Mouse (Mus musculus): Measurements from ENCODE around the gene Mtif3. TPM values are rescaled to one million over a fixed set of nuclear protein-coding genes. Genes with fewer than 3 reads are reported as not detected.

The Mtif3 gene
- polyA plus RNA-seq, 1 experiment from 2014 or later = 24.8 TPM

DNA sequence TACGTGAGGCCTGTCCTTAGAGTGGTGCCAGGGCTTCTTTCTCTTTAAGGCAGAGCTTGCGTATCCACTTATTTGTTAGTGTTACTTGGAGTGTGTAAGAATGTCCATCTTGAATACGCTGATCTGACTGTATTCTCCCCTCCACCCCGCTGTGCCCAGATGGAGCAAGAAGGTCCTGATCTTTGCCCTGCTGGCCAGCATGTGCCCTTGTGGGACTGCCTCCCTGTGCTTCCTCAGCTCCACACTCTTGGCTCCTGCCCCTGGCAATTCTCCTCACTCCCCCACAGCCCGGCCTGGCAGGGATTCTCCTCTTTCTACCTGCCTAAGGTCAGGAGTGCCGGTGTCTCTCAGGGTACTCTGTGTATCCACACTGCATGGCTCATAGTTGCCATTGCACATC lies 17.8 kb upstream of the Mtif3 start:
- Histone ChIP-seq H3K27me3 (peaks cover 36% of the 10 kb centered on the region), H3K9me3 (replicated peaks) (no peaks in the 10 kb centered on the region), H3K4me3 (replicated peaks) (no peak overlapping the region), H3K9ac (no peak overlapping the region), H3K27ac (no peak overlapping the region), H3K4me2 (no peak overlapping the region), H3K4me1 (no peaks in the 10 kb centered on the region), H3K36me3 (no peaks in the 10 kb centered on the region)
- no peak for ATAC-seq (replicated peaks; ENCODE audit: low FRiP score)
- 85% methylated on average over 6 of the region's 6 CpGs for WGBS

DNA sequence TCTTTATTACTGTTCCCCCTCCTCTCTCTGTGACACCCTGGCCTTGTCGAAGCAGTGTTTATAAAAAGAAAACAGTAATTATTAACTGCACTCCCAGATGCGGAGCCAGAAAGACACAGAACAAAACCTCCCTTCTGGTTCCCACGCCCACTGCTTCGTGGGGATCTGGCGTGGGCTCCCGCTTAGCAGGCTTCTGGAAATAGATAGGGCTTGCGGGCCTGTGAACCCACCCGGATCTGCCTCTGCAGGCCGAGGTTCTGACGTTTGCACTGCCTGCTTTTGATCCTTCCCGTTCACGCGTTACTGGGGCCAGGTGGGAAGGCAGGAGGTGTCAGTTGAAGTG lies 11.2 kb upstream of the Mtif3 start:
- WGBS = 23% methylated on average over 13 of the region's 13 CpGs
- ATAC-seq (replicated peaks; ENCODE audit: low FRiP score) = peak; percentile 37; the same call in 1 of the 2 replicates

GRCm38 (mm10) chr5:146973858-146974780 lies 10.5 kb upstream of the Mtif3 start:
- H3K4me2 ChIP-seq = peak overlapping the region; percentile 27
- WGBS = 57% methylated on average over 25 of the region's 25 CpGs
- ATAC-seq (replicated peaks; ENCODE audit: low FRiP score) = peak; percentile 66
- no peak overlapping the region for H3K4me3 ChIP-seq (replicated peaks)
- H3K9ac ChIP-seq = no peak overlapping the region
- no peaks in the 10 kb centered on the region for H3K27me3 ChIP-seq
- H3K9me3 ChIP-seq (replicated peaks) = no peaks in the 10 kb centered on the region
- no peaks in the 10 kb centered on the region for H3K36me3 ChIP-seq
- H3K27ac ChIP-seq = peak overlapping the region; percentile 11
- peaks cover 22% of the 10 kb centered on the region for H3K4me1 ChIP-seq

More for the DNA sequence above, 11.2 kb upstream of the Mtif3 start:
- Histone ChIP-seq H3K4me3 (replicated peaks) (no peak overlapping the region), H3K9me3 (replicated peaks) (no peaks in the 10 kb centered on the region), H3K36me3 (no peaks in the 10 kb centered on the region), H3K27ac (no peak overlapping the region), H3K4me2 (peak overlapping the region; percentile 27), H3K4me1 (peaks cover 21% of the 10 kb centered on the region), H3K27me3 (no peaks in the 10 kb centered on the region), H3K9ac (no peak overlapping the region)

GRCm38 (mm10) chr5:146973353-146973752 lies 9.8 kb upstream of the Mtif3 start:
- no peak; the same call in 1 of the 2 replicates for ATAC-seq (replicated peaks; ENCODE audit: low FRiP score)
- H3K27ac ChIP-seq = no peak overlapping the region
- H3K4me1 ChIP-seq = peaks cover 26% of the 10 kb centered on the region
- H3K9me3 ChIP-seq (replicated peaks) = no peaks in the 10 kb centered on the region
- no peaks in the 10 kb centered on the region for H3K27me3 ChIP-seq
- no peak overlapping the region for H3K4me3 ChIP-seq (replicated peaks)
- 80% methylated on average over 9 of the region's 9 CpGs for WGBS
- H3K9ac ChIP-seq = no peak overlapping the region
- no peak overlapping the region for H3K4me2 ChIP-seq
- H3K36me3 ChIP-seq = no peaks in the 10 kb centered on the region

GRCm38 (mm10) chr5:146971776-146972561 lies 8.4 kb upstream of the Mtif3 start:
- Histone ChIP-seq H3K27me3 (no peaks in the 10 kb centered on the region), H3K4me1 (peaks cover 26% of the 10 kb centered on the region), H3K4me3 (replicated peaks) (no peak overlapping the region), H3K27ac (no peak overlapping the region), H3K4me2 (no peak overlapping the region), H3K9me3 (replicated peaks) (no peaks in the 10 kb centered on the region), H3K36me3 (no peaks in the 10 kb centered on the region), H3K9ac (no peak overlapping the region)
- 48% methylated on average over 10 of the region's 10 CpGs for WGBS
- ATAC-seq (replicated peaks; ENCODE audit: low FRiP score) = no peak

- 38% methylated on average over 13 of the region's 13 CpGs for WGBS
- ATAC-seq (replicated peaks; ENCODE audit: low FRiP score) = no peak
- Histone ChIP-seq H3K4me1 (peaks cover 17% of the 10 kb centered on the region), H3K4me2 (no peak overlapping the region), H3K4me3 (replicated peaks) (no peak overlapping the region), H3K36me3 (no peaks in the 10 kb centered on the region), H3K27ac (no peak overlapping the region), H3K9ac (no peak overlapping the region), H3K9me3 (replicated peaks) (no peaks in the 10 kb centered on the region), H3K27me3 (no peaks in the 10 kb centered on the region)
Observed at GRCm38 (mm10) chr5:146968695-146969393, 5.2 kb upstream of the Mtif3 start.

GRCm38 (mm10) chr5:146963937-146964278 lies 308 bp upstream of the Mtif3 start:
- H3K4me3 ChIP-seq (replicated peaks) = peak overlapping the region; percentile 98
- WGBS = 53% methylated on average over 8 of the region's 8 CpGs
- peak; percentile 22 for ATAC-seq (replicated peaks; ENCODE audit: low FRiP score)
- no peaks in the 10 kb centered on the region for H3K27me3 ChIP-seq
- H3K27ac ChIP-seq = no peak overlapping the region
- H3K4me2 ChIP-seq = peak overlapping the region; percentile 68
- H3K36me3 ChIP-seq = peaks cover 17% of the 10 kb centered on the region
- no peaks in the 10 kb centered on the region for H3K9me3 ChIP-seq (replicated peaks)
- 0 out of 2 replicates have a peak overlapping the region, but pooled peaks have one; percentile 31 for H3K9ac ChIP-seq
- peaks cover 12% of the 10 kb centered on the region for H3K4me1 ChIP-seq

DNA sequence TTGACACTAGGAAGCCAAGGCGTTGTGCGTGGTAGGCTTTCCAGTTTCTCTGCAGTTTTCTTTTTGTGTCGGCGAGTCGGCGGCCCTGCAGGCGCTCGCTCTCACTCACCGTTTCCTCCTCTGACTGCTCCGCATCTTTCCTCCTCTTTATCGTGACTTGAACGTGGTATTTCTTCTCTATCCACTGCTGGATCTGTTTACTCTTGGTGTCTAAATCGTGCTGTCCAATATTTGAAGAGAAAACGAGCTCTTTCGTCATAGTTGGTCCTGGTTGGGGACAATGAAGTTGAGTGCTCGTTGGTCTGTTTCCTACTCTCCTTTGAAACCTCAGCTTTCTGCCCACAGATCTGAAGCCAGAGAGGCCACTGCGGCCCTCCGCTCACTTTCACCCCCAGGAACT lies 6.9 kb downstream of the Mtif3 start:
- Histone ChIP-seq H3K4me2 (no peak overlapping the region), H3K9ac (no peak overlapping the region), H3K36me3 (peaks cover 89% of the 10 kb centered on the region), H3K27me3 (no peaks in the 10 kb centered on the region), H3K9me3 (replicated peaks) (no peaks in the 10 kb centered on the region), H3K27ac (no peak overlapping the region), H3K4me3 (replicated peaks) (no peak overlapping the region), H3K4me1 (no peaks in the 10 kb centered on the region)
- WGBS = 88% methylated on average over 18 of the region's 18 CpGs
- no peak for ATAC-seq (replicated peaks; ENCODE audit: low FRiP score)

DNA sequence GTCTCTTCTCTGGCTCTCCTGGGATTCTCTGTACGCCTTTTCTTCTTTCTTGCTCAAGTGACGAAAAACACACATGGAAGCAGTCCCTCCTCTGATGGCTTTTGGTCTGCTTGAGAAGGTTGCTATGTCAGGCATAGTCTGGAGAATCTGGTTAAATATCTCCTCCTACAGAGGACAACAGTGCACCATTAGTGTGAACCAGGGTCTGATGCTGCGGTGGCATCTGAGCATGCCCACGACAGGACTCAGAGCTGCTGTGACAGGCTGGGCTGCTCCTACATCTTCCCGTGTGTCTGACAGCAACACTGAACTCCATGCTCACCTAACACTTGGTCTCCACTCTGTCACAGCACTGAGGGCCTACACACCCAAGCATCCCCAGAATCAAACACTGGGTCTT lies 7.9 kb downstream of the Mtif3 start:
- H3K4me2 ChIP-seq = no peak overlapping the region
- no peak for ATAC-seq (replicated peaks; ENCODE audit: low FRiP score)
- peaks cover 94% of the 10 kb centered on the region for H3K36me3 ChIP-seq
- no peaks in the 10 kb centered on the region for H3K27me3 ChIP-seq
- no peaks in the 10 kb centered on the region for H3K9me3 ChIP-seq (replicated peaks)
- H3K9ac ChIP-seq = no peak overlapping the region
- H3K4me3 ChIP-seq (replicated peaks) = no peak overlapping the region
- H3K27ac ChIP-seq = no peak overlapping the region
- WGBS = 88% methylated on average over 5 of the region's 5 CpGs
- H3K4me1 ChIP-seq = no peaks in the 10 kb centered on the region

GRCm38 (mm10) chr5:146954576-146954975 lies 9.0 kb downstream of the Mtif3 start:
- no peaks in the 10 kb centered on the region for H3K9me3 ChIP-seq (replicated peaks)
- H3K4me2 ChIP-seq = no peak overlapping the region
- peaks cover 94% of the 10 kb centered on the region for H3K36me3 ChIP-seq
- no peak overlapping the region for H3K27ac ChIP-seq
- no peak overlapping the region for H3K4me3 ChIP-seq (replicated peaks)
- peaks cover 9% of the 10 kb centered on the region for H3K4me1 ChIP-seq
- no peak for ATAC-seq (replicated peaks; ENCODE audit: low FRiP score)
- no peaks in the 10 kb centered on the region for H3K27me3 ChIP-seq
- WGBS = 82% methylated on average over 7 of the region's 7 CpGs
- H3K9ac ChIP-seq = no peak overlapping the region

DNA sequence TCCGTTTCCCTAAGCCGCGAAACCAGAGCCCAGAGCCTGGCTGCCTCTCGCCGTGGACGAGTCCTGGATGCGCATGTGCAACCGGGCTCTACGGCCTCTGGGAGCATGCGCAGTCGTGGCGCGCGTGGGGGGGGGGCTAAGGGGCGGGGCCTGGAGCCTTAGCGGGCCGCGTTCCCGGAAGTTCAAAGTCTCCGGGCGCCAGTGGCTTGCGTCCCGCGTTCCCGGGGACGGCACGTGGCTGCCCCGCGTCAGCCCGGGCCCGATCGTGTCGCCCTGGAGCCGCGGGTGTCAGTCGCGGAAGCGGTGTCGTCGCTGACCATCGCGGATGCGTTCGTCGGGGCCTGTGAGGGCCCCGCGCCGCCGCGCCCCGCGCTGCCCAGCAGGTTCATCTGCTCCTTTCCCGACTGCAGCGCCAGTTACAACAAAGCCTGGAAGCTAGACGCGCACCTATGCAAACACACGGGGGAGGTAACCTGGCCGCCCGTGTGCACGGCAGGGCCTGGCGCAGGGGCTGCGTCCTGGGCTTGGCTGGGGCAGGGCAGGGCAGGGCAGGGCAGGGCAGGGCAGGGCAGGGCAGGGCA lies 15.0 kb downstream of the Mtif3 start, which contains the start of gene Gtf3a:
Gene Gtf3a (plus strand): TSS at position 150 of the 581 bp plus-strand sequence.
- Histone ChIP-seq H3K27me3 (no peaks in the 10 kb centered on the region), H3K4me3 (replicated peaks) (peak within 1 kb of the TSS; percentile 83), H3K4me2 (peak within 1 kb of the TSS; percentile 92), H3K9ac (peak within 1 kb of the TSS; percentile 88), H3K9me3 (replicated peaks) (no peaks in the 10 kb centered on the region), H3K27ac (peak within 1 kb of the TSS; percentile 90), H3K36me3 (peaks cover 36% of the 10 kb centered on the region), H3K4me1 (peaks cover 16% of the 10 kb centered on the region)
- WGBS = 0% methylated on average over 62 of the region's 62 CpGs
- ATAC-seq (replicated peaks; ENCODE audit: low FRiP score) = peak; percentile 95
